Mouse (Mus musculus) B cell, adult 2 months (primary cell): ENCODE results near the gene Lyrm4.

Experiments
- DNase-seq, 2 experiments: peaks; one replicate each; pipeline ENCODE4 v3.0.0; 2022

Lyrm4 gene

GRCm38 (mm10) chr13:36117143-36118014, at the start of gene Lyrm4, which contains the start of gene Fars2:
Gene Lyrm4, minus strand, starts transcription at chr13:36117526.
Gene Fars2, plus strand, starts transcription at chr13:36117412.
- peak; percentile 98 to 99 for DNase-seq

GRCm38 (mm10) chr13:36163898-36164297, 46.6 kb upstream of the Lyrm4 start:
- no peak for DNase-seq

GRCm38 (mm10) chr13:36163411-36163810, 46.1 kb upstream of the Lyrm4 start:
- DNase-seq: no peak

GRCm38 (mm10) chr13:36156340-36156931, 39.1 kb upstream of the Lyrm4 start:
- no peak for DNase-seq

GRCm38 (mm10) chr13:36152728-36153498, 35.6 kb upstream of the Lyrm4 start:
- DNase-seq: no peak

- DNase-seq: no peak
Observed at GRCm38 (mm10) chr13:36150272-36150671, 32.9 kb upstream of the Lyrm4 start.

- DNase-seq: no peak
Observed at GRCm38 (mm10) chr13:36149175-36149939, 32.0 kb upstream of the Lyrm4 start.

GRCm38 (mm10) chr13:36145601-36146000, 28.3 kb upstream of the Lyrm4 start:
- no peak for DNase-seq

- no peak for DNase-seq
Observed at GRCm38 (mm10) chr13:36140247-36141016, 23.1 kb upstream of the Lyrm4 start.

- no peak for DNase-seq
Observed at GRCm38 (mm10) chr13:36139703-36140102, 22.4 kb upstream of the Lyrm4 start.

- peak; percentile 37 to 41 for DNase-seq
Observed at GRCm38 (mm10) chr13:36131992-36132649, 14.8 kb upstream of the Lyrm4 start.

- DNase-seq: no peak
Observed at GRCm38 (mm10) chr13:36131401-36131800, 14.1 kb upstream of the Lyrm4 start.

- DNase-seq: no peak
Observed at GRCm38 (mm10) chr13:36129360-36130054, 12.2 kb upstream of the Lyrm4 start.

- DNase-seq: no peak
Observed at GRCm38 (mm10) chr13:36120606-36121005, 3.3 kb upstream of the Lyrm4 start.

- no peak for DNase-seq
Observed at GRCm38 (mm10) chr13:36119684-36120083, 2.4 kb upstream of the Lyrm4 start.

- peak; percentile 39 to 43 for DNase-seq
Observed at GRCm38 (mm10) chr13:36116520-36117142, 695 bp downstream of the Lyrm4 start.

- DNase-seq: no peak
Observed at GRCm38 (mm10) chr13:36113181-36113580, 4.1 kb downstream of the Lyrm4 start.

GRCm38 (mm10) chr13:36111331-36111730, 6.0 kb downstream of the Lyrm4 start:
- no peak for DNase-seq

GRCm38 (mm10) chr13:36108528-36108927, 8.8 kb downstream of the Lyrm4 start:
- DNase-seq: no peak

GRCm38 (mm10) chr13:36105591-36105990, 11.7 kb downstream of the Lyrm4 start:
- no peak for DNase-seq
